Mouse (Mus musculus) testis, adult 2 months (tissue): ENCODE measurements around the gene Olfr70.

Experiments used
- CTCF ChIP-seq: fragments of 200-500 bp; IDR thresholded peaks from 2 replicates; pipeline ENCODE4 v1.5.1; 2012; ENCODE audit warnings: low read depth, mild to moderate bottlenecking, inconsistent platforms, low read length, moderate library complexity; ENCODE audit not compliant: control insufficient read depth, insufficient read depth, insufficient replicate concordance
- POLR2A ChIP-seq: fragments of 200-500 bp; IDR thresholded peaks from 2 replicates; pipeline ENCODE4 v1.6.1; 2012; ENCODE audit warnings: low read depth, mild to moderate bottlenecking, inconsistent platforms, low read length, moderate library complexity; ENCODE audit not compliant: control insufficient read depth

- no peak for TF ChIP-seq CTCF
- no peak for TF ChIP-seq POLR2A
Measured at GRCm38 (mm10) chr4:43726995-43727394, 26.4 kb upstream of the Olfr70 start, which contains the start of gene Hrct1.
